Mouse (Mus musculus) layer of hippocampus, adult 2 months (tissue): Measurements from ENCODE around the gene Pla2g6. TPM values are rescaled to one million over a fixed set of nuclear protein-coding genes. Genes with fewer than 3 reads are reported as not detected.

Experiments
- DNase-seq, 2 experiments: peaks; one replicate each; pipeline ENCODE4 v3.0.0; 2022; ENCODE audit warnings: low spot score in 2 of 2
- H3K27ac ChIP-seq: fragments of 200-600 bp; 2 replicates; pipeline ENCODE4 v1.8.1; 2022
- H3K4me3 ChIP-seq: fragments of 200-600 bp; 2 replicates; pipeline ENCODE4 v1.8.1; 2022; ENCODE audit warnings: mild to moderate bottlenecking
- CTCF ChIP-seq: fragments of 200-600 bp; conservative IDR thresholded peaks from 2 replicates; pipeline ENCODE4 v1.8.1; 2022; ENCODE audit warnings: antibody characterized with exemption, mild to moderate bottlenecking, moderate library complexity
- total RNA-seq, 2 experiments: library from RNA; stranded (reverse); gene quantifications; 2 replicates each; pipeline ENCODE4 v1.2.3; 2021

Gene Pla2g6
- total RNA-seq, 2 experiments from 2014 or later = 23.8 to 23.9 TPM

DNA sequence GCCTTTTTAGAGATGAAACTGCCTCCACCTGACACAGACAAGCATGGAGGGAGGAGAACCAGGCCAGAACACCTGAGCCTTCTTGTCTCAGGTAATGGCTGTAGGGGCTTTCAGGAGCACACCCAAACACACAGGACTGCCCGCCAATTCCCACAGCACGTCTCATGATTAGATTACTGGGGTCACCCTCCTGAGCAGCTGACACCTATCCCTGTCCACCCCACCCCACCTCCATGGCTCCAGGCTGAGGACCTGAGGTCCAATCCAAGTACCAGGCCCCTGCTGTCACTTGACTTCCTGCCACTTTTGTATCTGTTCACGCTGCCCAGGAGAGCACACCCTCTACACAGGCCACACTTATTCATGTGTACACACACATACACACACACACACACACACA is 2.4 kb downstream of the Pla2g6 start:
- no peak overlapping the region for H3K4me3 ChIP-seq
- no peak overlapping the region for H3K27ac ChIP-seq
- no peak for DNase-seq
- no peak for TF ChIP-seq CTCF

DNA sequence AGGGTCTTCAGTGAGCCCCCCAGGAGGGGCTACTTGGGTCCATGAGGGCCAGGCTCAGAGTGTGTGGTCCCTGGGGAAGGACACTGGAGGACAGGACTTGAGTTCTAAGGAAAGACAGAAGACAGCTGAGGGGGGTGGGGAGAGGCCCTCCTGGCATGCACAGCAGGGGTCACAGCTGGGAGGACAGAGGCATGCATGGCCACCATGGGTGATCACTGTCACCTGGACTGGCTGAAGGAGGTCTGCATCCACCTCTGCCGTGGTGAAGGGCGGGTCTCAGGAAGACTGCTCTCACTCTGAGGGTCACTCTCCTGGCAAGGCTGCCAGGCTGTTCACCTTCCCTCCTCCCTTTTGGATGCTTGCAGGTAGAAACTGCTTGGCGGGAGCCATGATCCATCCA is 3.8 kb downstream of the Pla2g6 start:
- H3K27ac ChIP-seq = no peak overlapping the region
- H3K4me3 ChIP-seq = no peak overlapping the region
- no peak for TF ChIP-seq CTCF
- DNase-seq = no peak

DNA sequence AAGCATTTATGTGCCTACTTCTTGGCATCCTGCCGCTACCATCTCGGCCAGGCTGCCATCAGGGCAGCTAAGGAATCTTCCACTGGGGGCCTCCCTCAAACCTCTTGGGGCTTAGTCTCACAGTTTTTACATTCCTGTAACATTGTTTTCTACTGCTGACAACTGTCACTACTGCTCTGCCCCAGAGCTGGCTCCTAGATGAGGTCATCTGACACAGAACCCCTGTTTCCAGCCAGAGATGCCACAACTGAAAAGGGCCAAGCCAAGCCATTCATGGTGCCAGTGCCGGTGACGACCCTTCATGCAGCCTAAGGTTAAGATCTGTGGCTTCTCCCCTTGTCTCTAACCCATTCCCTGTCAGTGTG is 4.4 kb downstream of the Pla2g6 start:
- DNase-seq = no peak
- Histone ChIP-seq H3K4me3 (no peak overlapping the region), H3K27ac (peak overlapping the region; percentile 52; the same call in 1 of the 2 replicates)
- no peak for TF ChIP-seq CTCF

DNA sequence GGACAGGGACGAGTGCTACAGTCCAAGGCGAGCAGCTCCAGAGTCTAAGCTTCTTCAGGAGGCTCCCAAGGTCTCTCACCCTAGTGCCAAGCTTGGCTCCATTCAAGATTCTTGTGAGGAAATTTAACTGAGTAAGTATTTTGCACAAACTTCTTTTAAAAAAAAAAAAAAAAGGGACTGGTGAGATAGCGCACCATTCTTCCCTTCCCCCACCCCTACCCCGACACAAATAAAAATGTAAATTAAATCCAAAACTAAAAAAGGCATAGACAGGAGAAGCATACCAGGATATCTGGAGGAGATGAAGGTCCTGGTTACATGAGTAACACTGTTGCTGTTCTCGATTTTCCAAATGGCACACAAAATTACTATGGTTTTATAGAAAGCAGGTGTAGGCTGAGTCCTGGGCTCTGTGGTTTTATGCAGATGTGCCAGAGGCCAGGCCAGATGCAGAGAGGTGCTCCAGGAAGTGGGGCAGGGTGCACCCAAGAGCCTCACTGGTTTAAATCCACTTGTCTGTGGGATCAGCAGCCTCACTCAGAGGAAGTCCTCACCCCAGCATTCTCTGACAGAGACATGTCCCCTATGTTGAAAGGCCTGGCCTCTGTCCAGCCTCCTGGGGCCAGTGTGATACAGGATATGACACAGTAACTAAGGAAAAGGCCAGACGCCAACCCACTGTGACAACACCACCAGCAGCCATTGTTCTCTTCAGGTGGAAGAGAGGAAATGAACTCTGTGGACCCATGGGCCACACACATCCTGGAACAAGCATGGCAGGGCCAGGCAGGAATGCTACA is 5.0 kb downstream of the Pla2g6 start:
- Histone ChIP-seq H3K4me3 (no peak overlapping the region), H3K27ac (peak overlapping the region; percentile 52; the same call in 1 of the 2 replicates)
- DNase-seq = no peak
- TF ChIP-seq CTCF = no peak

DNA sequence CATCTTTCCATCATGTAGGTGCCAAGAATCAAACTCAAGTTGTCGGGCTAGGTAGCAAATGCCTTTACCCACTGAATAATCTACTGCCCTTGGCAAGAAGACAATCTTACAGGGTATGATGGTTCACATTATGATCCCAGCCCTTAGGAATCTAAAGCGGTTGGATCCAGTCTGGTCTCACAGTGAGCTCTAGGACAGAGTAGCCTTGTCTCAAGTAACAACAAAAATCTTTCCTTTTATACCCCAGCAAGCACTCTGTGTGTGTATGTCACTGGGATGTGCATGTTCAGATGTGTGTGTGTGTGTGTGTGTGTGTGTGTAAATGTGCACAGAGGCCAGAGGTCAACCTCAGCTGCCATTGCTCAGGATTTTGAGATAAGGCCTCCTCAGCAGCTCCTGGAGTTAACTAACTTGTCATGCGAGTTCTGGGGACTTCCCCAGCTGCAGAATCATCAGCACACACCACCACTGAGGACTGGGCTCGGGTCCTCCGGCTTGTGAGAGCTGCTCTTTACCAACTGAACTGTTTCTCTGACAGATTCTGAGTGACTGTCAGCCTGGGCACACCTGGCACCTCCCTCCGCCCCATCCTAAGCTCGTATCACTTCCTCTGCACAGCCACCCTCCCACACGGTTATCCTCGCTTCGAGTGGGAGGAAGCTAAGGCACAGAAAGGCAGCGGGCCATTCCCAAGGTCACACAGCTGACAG is 5.8 kb downstream of the Pla2g6 start:
- H3K27ac ChIP-seq = no peak overlapping the region
- TF ChIP-seq CTCF = no peak
- DNase-seq = no peak

DNA sequence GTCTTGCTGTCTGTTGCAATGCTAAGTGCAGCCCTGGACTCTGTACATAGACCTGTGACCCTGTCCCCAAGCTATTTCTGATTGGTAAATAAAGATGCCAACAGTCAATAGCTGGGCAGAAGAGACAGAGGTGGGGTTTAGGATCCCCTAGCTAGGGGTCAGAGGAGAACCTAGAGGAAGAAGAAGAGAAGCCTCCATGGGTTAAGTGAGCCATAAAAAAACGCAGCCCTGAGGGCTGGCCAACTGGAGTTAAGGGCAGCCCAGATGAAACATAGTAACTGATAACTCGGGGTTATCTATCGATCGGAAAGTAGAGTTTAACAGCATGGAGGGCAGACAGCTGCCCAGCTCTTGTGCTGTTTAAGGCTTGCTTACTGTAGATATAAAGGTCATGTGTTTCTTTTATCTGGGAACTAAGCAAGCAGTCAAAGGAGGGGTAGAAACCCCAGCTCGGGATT is 6.4 kb downstream of the Pla2g6 start:
- DNase-seq = no peak
- Histone ChIP-seq H3K4me3 (no peak overlapping the region), H3K27ac (no peak overlapping the region)
- TF ChIP-seq CTCF = no peak

More for the DNA sequence above, 5.8 kb downstream of the Pla2g6 start:
- H3K4me3 ChIP-seq = no peak overlapping the region

DNA sequence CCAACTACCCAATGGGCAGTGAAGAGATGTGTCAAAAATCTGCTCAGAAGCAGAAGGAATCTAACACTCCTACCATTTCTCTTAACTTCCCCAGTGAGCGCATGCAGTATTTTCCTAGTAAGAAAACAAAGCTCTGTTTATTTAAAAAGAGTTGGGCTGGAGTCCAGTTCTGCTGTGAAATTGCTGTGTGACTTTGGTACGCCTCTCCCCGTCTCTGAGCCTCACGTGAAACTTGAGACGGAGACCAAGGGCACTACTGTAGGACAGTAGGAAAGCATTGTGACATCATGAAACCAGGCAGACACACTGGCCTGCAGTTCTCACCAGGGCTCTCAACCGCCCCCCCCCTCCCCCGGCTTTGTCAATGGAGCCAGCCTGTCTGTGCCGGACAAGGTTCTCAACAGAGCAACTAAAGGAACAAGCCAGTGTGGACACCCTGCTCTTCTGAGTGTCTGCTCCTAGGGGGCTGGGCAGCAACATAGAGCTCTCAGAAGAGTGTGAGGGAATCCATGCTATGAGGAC is 14.3 kb downstream of the Pla2g6 start:
- no peak overlapping the region for H3K4me3 ChIP-seq
- no peak for DNase-seq
- no peak overlapping the region for H3K27ac ChIP-seq
- TF ChIP-seq CTCF = no peak

DNA sequence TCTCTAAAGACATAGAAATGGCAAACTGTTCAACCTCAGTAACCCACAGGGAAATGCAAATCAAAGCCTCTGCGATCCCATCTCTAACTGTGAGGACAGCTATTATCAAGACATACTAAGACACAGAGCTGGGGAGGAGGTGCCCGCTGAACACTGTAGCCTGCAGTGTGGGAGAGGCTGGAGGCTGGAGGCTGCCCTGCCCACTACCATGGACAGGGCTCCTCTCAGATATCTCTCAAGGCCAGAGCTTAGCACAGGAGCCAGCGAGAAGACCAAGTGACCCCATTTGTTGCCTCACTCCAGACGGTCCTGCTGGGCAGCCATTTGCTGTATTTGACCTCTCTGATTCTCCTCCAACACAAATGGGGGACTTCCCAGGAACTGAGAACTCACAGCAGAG is 20.3 kb downstream of the Pla2g6 start:
- H3K4me3 ChIP-seq = no peak overlapping the region
- TF ChIP-seq CTCF = no peak

DNA sequence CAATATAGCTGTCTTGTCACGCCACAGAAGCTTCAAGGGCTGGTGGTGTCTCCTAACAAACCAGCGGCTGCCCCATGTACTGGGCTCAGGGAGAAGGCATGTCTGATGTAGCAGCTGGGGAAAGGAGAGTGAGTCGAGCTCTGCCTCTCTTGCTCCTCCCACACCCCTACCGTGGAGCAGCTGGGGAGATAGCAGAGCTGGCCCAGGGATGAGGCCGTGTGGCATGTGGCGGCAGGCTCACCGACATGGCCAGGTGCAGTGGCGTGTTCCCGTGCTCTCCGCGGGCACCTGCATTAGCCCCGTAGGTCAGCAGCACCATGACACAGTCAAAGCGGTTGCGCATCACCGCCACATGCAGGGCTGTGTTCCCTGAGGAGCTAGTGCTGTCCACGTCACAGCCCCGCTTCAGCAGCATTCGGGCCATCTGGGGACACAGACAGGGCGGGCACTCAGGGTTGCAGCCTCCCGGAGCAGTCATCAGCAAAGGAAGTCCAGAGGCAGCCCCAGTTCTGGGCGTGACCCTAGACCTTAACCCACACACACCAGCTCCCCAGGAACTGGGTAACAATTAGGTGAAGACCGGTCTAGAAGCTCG is 22.1 kb downstream of the Pla2g6 start:
- no peak for DNase-seq
- Histone ChIP-seq H3K4me3 (no peak overlapping the region), H3K27ac (no peak overlapping the region)
- no peak for TF ChIP-seq CTCF

More for the DNA sequence above, 20.3 kb downstream of the Pla2g6 start:
- H3K27ac ChIP-seq = no peak overlapping the region
- no peak for DNase-seq

DNA sequence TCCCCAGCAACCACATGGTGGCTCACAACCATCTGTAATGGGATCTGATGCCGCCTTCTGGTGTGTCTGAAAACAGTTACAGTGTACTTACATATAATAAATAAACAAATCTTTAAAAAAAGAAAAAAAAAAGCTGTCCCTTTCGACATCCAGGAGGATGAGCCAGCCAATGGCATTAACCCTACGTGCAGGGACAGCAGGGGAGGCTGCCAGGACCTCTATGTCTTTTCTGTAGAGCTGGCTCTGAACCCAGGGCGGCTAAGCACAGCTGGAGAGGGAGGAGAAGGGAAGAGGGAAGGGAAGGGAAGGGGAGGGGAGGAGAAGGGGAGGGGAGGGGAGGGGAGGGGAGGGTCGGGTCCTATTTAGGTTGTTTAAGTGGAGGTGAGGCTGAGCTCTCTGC is 23.4 kb downstream of the Pla2g6 start:
- no peak overlapping the region for H3K27ac ChIP-seq
- no peak overlapping the region for H3K4me3 ChIP-seq
- TF ChIP-seq CTCF = no peak
- DNase-seq = no peak

DNA sequence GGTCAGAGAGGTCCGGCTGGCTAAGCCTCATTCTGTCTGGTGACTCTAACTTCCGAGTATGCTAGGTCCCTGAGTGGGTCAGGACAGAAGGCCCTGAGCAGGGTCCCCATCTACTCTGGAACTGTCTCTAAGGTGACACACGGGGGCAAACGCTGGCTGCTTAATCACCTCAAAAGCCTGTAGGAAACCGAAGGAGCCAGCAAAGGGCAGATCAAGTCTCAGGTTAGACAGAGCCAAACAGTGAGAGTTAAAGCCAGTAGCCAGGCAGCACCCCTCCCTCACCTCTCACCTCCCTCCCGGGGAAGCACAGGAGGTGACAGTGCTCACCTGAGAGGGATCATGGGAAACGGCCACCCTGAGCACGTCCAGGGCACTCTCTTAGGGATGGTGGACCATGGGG is 24.5 kb downstream of the Pla2g6 start:
- DNase-seq = no peak
- TF ChIP-seq CTCF = peak; percentile 60
- Histone ChIP-seq H3K27ac (no peak overlapping the region), H3K4me3 (no peak overlapping the region)

DNA sequence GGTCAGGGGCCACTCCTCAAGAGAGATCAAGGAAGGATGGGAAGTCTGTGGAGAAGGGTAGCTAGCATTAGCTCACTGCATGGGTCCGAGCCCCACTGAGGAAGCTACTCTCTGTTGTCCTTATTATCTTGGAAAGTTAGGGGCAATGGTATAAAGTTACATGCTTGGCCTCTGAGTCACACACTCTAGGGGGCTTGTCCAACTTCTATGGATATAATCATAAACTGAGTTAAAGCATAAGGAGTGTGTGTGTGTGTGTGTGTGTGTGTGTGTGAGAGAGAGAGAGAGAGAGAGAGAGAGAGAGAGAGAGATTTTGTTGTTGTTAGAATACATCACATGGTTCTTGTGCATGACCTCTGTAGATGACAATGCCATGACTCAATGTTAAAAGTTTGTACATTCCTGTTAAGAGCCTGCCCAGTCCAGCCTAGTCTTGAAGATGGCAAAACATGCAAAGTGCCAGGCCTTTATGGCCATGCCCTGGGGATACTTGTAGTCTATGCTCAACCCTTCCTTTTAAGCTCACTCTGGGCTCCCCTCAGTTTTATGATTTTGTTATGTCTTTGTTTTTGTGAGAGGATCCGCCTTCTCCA is 28.5 kb downstream of the Pla2g6 start:
- TF ChIP-seq CTCF = no peak
- Histone ChIP-seq H3K4me3 (no peak overlapping the region), H3K27ac (no peak overlapping the region)
- DNase-seq = no peak

DNA sequence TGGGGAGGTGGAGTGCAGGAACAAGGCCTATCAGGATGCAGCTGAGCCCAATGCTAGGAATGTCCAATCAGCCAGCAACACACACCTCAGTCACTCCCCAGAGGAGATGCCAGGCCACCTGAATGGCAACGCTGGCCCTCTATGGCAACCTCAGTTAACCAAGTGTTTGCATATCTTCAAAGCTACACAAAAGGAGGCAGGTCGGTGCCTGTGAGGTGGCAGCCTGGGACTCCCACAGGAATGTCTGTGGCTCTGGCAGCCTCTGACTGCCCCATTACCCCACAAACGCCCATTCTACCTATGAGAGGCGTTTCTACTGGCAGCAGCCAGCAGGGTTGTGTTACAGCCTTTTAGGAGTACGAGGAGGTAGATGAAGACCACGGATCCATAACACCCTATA is 29.6 kb downstream of the Pla2g6 start:
- no peak overlapping the region for H3K4me3 ChIP-seq
- H3K27ac ChIP-seq = no peak overlapping the region
- TF ChIP-seq CTCF = no peak
- no peak for DNase-seq
